Mouse (Mus musculus): ENCODE data around the gene Asb8.

DNA sequence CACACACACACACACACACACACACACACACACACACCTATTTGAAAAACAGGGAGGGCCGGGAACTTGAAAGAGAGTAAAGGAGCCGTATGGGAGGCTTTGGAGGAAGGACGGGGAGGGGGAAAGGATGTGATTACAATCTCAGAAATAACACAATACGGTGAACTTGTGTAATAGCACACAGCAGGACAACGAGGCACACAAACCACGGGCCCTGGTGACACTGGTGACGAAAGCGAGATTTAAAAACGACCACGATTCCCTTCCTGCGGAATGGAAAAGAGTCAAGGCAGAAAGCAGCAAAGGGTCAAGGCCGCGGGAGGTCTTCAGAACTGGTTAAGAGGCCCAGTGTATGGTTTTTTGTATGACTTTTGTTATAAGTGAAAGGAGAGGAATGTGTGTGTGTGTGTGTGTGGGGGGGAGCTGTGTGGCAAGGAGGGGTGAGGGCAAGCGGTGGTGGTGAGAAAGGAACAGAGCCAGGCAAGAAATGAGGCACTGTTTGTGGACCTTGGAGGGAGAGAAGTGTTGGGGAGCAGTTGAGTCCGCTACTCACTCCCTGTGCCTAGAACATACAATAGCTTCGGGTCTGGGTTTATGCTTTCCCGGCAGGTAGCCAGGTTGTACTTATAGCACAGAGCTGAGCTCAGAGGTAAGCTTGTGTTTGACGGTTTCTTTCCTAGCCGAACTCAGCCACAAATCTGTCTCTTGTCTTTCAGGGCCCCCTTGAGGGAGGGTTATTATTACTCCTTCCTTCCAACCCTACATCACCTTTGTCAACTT is 4.2 kb downstream of the Asb8 start:
- no peak for TF ChIP-seq CTCF (IDR thresholded peaks at IDR 0.05; ENCODE audit: low read depth, low read length)
- no peak for TF ChIP-seq POLR2A (IDR thresholded peaks at IDR 0.05; ENCODE audit: extremely low read depth, insufficient read depth, low read length)
